Mouse (Mus musculus) retina, postnatal 1 day (tissue): ENCODE measurements around the gene Pde9a.
A peak's percentile ranks its signal among the peaks of the same experiment; 100 is the strongest.

Experiments
- DNase-seq: peaks from one replicate; pipeline ENCODE4 v3.0.0-alpha.2; 2012

Gene Pde9a

DNA sequence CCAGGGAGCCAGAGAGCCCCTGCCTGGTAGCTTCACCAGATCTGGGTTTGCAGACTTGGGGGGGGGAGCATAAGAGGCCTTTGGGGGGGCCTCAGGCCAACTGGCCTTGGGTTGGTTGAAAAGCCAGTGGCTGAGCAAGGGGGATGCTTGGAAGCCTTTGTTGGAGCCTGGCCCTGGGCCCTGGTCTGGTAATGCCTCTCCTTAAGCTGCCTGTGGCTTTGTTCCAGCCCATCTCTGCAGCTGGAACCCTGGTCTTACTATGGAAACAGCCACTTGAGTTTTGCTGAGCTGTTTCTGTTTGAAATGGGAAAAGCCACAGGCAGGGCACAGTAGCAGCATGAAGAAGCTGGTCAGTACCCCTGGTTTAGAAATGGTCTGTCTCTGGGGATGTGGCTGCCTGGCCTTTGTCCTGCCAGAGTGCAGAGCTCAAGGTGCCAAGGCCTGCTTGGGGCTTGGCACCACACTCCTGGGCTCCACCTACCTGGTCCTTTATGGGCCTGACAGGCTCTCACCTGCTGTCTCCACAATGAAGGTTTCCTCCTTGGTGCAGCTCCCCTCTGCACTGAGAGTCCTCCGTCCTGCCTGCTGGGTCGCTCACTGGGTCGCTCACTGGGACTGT, 3.5 kb downstream of the Pde9a start:
- DNase-seq = no peak

DNA sequence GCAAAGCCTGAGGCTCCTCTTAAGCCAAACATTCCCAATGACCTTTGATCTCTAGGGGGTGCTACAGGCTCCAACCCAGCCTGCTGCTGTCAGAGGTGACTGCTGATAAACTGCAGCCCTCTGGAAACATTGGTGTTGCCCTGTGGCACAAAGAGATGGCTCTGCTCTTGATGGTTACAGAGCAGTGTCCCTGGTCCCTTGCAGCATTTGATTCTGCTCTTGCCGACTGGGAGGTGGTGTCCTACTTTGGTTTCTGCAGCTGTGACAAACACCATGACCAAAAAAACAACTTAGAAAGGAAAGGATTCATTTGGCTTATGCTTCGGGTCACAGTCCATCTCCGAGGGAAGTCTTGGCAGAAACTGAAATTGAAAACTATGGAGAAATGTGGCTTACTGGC, 5.5 kb downstream of the Pde9a start:
- DNase-seq = no peak

DNA sequence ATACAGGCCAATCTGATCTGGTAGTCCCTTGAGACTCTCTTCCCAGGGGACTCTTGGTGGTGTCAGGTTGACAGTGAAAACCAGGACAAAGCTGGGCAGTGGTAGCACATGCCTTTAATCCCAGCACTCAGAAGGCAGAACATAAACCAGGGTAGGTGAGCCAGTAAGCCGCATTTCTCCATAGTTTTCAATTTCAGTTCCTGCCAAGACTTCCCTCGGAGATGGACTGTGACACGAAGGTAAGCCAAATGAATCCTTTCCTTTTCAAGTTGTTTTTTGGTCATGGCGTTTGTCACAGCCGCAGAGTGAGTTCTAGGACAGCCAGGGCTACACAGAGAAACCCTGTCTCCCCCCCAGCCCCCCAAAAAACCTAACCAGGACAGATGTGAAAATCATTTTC, 6.0 kb downstream of the Pde9a start:
- DNase-seq = no peak

DNA sequence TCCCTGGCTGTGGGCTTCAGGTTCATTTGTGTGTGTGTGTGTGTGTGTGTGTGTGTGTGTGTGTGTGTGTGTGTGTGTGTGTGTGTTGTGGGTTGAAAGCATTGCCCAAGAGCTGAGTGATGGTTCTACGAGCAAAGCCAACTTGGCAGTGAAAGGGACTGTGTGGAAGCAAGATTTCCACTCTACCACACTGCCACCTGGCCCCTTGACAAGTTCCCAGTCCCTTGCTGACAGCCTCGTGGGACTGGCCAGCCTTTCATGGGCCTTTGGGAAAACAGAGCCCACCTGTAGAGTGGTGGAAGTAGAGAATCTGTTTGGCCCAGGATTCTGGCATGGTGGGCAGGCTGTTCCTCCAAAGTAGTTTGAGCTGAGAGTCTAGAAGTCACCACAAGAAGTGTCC, 7.8 kb downstream of the Pde9a start:
- no peak for DNase-seq

DNA sequence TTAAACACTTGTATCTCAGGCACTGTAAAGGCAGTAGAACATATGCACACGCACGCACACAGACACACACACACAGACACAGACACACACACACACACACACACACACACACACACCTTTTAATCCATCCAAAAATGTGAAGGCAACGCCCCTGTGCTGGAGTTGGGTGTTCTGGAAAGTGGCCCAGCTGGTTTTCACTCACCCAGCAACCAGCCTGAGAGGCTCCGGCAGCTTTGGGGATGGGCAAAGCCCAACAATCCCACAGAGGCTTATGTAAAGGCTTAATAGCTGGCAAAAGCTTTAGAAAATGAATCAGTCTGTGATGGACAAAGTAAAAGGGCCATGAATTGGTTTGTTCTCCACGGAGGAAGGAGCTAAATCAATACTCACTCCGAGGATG, 14.3 kb downstream of the Pde9a start:
- no peak for DNase-seq

DNA sequence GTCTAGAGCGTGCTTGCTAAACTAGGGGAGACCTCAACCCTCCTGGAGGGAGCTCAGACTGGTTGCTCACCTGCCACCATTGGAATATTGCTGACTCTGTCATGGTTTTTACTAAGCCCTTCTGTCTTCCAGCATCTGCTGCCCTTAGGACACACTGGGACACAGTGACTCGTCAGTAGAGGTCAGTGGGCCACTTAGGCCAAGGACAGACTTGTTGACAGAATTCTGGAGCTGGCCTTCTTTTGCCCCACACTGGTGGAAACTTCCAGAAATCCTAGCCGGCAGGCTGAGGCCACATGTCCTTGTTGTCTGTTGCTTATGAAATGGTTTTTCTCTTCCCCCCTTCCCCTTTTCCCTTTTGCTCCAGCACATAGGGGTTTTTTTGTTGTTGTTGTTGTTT, 15.2 kb downstream of the Pde9a start:
- DNase-seq = no peak

DNA sequence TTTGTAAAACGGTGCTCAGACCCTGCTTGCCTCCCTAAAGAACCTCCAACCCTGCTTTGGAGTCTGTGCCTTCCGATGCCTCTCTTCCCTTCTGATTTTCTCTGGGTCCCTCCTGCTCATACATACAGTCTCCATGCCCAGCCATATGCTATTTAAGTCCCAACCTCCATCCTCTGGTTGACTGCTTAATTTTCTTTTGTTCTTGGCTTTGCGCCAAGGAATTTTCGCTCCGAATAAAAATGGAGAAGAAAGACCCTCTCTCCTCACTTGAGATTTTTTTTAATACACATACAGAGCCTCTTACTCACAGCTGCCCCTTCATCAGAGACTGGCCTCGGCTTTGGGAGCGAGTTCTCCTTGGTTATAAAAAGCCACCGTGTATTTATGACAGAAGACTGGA, 16.7 kb downstream of the Pde9a start:
- peak; percentile 57 for DNase-seq

DNA sequence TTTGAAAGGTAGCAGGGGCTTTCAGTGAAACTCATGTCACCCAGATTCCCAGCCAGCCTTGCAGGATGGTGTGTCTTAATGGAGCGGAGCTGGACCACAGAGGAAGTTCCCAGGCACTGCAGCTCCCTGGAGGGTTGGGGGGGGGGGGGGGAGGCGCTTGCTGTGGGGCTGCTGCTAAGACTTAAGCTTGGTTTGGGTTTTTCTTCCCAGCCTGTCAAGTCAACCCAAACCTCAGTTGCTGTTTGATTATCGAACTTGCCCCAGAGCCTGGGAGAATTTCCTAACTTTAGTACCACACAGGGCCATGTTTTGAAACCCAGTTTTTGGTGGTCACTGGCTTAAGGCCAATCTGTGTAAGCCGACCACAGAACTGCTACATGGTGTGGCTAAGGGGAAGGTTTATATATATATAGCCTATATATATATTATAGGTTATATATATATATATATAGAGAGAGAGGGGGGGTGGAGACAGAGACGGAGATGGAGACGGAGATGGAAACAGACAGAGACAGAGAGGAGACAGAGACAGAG, 19.8 kb downstream of the Pde9a start:
- DNase-seq = no peak

DNA sequence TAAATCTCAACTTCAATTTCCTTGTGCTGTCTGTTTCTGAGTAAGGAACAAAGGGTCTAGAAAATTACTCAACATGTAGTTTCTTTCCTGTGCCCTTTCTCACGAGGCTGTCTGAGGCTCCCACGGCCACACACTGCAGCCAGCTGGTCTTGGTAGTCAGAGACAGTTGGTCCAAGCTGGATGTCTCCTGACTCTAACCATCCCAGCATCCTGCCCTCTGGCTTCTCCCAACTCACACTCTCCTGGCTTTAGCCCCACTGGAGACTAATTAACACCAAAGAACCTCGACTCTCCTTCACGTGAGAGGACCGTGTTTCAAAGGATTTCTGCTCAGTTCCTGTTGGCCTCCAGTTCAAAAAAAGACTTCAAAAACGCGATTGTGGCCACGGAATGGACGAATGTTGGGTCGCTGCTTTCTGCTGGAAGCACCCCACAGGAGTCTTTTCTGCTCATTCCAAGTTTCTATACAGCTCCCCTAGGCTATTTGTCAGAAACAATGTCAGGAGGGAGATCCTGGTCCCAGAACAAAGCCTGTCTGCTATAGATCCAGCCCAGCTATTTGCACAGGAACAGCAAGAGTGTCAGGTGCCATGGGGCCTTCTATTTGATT, 23.8 kb downstream of the Pde9a start:
- peak; percentile 41 for DNase-seq

DNA sequence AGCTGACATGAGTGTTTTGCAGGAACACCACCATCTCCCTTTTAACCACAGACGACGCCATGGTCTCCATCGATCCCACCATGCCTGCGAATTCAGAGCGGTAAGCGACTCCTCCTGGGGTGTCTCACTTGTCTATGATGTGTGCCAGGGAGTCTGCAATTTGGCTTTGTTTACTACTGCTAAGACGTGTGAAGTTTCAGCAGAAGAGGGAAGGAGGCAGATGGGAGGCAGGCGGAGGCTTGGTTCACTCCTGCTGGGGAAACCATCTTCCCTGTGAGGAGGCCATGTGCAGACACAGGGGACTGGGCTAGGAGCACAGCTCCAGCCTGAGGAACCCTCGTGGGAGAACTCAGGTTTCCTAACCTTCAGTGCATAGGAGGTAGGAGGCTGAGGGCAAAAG, 29.2 kb downstream of the Pde9a start:
- no peak for DNase-seq

DNA sequence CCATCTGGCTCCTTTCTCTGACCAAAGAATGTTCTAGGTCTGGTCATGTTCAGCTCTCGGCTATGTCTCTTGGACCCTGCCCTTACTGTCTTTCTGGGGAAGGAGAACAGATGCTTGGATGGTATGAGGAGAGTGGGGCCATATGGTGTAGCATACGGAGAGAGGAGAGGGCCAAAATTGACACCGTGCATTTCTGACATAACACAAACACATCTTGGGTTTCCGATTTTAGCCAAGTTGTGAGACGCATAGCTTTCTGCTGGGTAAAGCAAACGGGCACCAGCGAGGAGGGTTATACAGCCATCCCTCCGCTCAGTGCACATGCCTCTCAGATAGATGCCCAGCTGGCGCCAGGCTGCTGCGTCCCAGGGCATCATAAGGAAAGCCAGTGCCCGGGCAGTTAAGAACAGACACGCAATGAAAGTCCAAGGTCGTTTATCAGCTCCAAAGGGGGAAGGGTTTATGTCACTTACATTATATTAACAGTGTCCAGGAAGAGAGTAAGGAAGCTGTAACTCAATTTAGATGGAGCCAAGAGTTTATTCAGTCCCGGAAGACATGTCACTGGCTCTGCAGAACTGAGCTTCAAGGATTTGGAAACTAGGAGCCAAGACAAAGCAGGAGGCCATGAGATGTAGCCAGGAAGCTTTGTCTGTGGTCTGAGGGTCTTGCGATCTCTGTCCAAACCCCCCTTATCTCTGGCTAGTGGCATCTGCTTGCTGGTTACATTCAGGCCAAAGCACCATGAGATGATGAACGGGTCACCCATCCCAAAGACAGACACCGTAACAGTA, 33.0 kb downstream of the Pde9a start:
- DNase-seq = peak; percentile 24

DNA sequence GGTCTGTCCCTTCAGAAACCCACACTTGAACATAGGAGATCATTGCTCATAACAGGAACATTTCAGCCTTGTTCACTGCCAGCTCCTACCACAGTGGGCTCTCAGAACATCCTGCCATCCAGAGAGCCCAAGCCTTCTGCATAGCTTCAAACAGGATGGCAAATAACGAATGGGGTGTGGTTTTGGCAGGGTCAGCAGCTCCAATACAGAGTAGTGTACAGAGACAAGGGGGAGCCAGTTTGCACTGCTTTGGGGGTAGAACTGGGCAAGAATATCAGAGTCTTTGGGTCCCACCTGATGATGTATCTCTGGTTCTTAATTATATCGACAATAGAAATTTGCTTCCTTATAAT, 33.6 kb downstream of the Pde9a start:
- DNase-seq = no peak

DNA sequence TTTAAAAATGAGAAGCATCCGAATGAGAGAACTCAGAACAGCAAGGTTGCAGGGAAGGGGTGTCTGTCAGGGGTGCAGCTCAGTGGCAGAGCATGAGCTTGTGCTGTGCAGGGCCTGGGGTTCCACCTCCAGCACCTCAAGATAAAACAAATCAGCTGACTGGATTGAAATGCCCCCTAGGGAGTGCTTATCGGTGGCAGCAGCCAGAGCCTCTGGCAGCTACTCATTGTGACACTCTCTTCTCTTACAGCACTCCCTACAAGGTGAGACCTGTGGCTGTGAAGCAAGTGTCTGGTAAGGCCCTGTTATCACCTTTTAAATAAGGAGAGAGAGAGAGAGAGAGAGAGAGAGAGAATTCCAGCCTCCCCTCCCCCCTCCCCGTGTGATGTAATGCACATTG, 34.0 kb downstream of the Pde9a start:
- no peak for DNase-seq

DNA sequence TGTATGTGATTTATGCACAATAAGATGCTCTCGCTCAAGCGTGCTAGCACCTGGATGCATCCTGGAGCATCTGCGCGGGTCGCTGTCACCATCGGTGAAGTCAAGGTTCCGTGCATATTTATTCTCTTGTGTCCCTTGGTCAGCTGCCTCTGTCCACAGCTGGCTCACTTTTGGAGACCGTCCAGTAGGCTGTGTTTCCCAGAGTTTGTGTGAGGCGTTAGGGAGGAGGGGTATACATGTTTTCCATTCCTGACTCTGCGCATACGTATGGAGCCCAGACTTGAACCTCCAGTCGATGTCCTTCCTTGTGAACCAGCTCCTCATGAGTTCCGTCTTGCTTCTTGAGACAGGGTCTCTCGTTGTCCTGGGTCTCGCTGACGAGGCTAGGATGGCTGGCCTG, 34.6 kb downstream of the Pde9a start:
- DNase-seq = no peak

DNA sequence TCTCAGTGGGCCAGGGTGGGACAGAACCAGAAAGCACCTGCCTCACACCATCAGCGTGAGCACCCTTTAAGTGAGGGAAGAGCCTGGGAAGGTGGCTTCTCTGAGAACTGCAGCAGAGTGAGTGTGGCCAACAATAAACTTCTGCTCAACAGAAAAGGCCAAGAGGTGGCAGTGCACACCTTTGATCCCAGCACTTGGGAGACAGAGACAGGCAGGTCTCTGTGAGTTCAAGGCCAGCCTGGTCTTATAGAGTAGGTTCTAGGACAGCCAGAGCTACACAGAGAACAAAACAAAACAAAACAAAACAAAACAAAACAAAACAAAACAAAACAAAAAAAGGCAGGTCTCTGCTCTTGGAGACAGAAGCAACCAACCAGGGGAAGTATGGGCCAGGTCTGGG, 36.4 kb downstream of the Pde9a start:
- DNase-seq = no peak

DNA sequence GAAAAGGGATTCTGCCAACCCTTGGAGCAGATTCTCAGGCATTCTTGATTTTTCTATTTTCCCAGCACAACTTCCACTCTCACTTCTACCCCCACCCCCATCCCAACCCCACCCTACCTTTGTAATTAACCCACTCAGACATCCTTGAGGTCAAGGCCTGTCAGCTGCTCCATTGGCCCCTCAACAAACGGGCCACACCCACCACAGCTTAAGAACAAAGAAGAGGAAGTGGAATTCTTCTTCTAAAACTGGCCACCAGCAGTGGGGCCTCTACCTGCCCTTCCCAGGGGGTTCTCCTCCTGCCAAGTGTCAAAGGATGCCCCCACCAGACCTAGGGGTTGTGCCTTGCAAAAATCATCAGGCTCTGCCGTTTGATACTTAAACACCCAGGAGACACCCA, 37.0 kb downstream of the Pde9a start:
- DNase-seq = no peak

DNA sequence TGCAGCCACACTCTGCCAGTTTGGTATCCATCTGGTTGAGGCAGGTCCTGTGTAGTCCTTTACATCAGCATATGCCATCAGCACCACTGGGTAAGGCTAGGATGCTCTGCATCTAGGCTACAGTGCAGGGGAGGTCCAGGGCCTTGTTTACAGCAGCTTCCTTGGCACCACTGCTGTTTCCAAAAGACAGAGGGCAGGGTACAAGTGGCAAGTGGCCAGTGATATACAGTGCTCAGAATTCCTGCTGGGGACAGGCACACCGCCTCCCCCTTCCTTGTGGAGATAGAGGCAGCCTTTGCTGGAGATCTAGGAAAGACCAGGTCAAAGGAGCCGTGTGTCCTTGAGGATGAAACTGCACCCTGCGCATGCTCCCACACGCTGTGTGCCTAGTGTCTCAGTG, 38.3 kb downstream of the Pde9a start:
- no peak for DNase-seq

DNA sequence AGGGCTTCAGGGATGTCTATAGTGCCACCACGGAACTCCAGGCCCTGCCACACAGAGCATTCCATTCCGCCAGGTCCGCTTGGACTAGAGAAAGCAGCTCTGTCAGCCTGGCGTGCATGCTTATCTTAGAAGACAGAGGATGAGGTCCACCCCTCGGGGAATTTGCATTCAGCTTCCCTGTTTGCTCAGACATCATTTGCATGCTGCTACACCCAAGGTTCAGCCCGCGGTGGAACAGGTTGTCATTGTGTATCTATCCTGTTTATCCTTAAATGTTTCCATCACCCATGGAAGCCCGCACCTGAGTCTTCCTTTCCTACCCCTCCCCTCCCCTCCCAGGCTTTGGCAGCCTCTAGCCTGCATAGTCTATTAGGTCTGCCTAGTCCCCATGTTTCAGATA, 38.8 kb downstream of the Pde9a start:
- DNase-seq = peak; percentile 53

DNA sequence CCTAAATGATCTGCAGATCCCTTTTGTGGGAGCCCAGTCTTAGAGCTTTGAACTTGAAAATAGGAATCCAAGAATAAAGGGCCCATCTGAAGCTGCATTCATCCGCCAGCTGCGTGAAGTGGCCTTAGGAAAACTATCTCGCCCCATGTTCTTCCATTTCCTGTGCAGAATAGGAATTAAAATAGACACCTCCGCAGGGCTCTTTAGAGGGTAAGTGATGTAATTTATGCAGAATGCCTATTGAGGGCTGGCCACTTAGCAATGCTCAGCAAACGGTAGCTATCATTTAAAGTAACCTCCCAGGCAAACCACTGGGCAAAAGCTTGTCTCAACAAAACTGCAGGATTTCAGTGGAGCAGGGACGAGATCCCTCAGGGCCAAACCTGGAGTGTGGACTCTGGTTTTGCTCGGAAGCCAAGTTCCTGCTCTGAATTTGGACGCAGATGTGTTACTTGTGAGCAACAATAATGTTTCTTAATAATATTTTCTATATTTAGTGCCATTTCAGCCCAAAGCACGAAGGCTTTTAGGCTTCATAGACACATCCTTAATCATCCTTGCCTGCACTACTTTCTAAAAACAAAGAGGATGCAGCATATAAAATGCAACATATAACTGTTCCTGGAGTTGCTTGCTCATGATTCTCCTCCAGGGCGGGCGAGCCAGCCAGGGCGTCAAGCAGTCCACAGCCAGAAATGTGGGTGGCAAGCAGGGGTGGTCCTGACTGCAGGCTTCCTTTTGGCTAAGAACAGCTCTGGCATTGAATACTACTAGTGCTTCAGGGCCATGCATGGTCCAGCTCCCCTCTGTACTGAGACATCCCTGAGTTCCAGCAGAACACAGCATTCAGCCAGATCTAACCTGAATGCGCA, 40.1 kb downstream of the Pde9a start:
- no peak for DNase-seq

DNA sequence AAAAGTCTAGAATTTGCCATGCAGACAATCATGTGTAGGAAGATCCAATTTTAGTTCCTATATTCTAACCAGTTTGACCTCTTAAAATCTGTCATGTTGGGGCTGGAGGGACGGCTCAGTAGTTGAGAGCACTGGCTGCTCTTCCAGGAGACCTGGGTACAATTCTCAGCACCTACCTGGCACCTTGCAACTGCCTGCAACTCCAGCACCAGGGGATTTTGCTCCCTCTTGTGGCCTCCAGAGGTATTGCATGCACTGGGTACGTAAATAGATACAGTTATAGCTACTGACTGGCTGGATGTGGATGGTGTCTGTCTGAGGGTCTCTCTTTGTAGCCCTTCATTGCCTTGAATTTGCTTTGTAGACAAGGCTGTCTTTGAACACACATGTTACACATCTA, 43.4 kb downstream of the Pde9a start:
- no peak for DNase-seq

DNA sequence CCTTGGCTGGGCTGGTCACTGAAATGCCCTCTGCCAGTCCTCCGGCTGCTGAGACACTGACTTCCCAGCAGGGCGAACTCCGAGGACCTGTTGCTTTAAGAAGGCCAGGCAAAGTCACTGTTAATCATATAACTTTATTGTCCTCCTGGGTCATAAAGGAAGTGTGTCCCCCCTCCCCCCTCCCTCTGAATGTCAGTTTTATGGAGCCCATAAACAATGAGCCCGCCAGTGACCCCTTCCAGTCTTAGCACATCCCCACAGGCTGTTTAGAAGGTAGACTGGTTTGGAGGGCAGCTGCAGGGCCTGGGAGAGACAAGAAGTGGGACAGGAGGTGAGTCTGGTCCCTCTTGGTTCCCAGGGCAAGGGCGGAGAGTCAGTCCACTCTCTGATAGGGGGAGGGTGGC, 46.9 kb downstream of the Pde9a start:
- DNase-seq = peak; percentile 56

DNA sequence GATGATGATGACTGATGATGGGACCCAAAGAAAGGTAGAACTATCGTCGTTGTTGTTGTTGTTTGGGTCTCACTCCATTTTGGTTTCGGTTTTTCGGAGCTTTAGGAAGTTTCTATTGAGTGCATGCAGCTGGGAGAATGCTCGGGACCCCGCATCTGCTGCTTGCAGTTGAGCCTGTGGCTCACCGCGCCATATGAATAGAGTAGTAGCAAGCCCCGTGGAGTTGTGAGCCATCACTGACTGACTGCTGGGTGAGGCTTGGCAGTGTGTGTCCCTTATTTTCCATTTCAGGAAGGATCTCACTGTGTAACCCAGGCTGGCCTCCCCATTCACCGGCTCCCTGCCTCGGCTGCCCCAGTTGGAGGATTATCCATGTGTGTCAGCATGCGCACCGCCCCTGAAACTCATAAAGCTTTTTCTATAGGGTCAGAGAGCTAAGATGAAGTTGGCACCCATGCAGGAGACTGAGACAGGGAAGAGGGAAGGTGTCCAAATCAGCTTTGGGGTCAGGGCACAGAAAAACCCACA, 47.5 kb downstream of the Pde9a start:
- DNase-seq = peak; percentile 51
